Mouse (Mus musculus): ENCODE results near the gene Mrpl53.

Mrpl53 gene

GRCm38 (mm10) chr6:83121863-83122710 lies 13.2 kb downstream of the Mrpl53 start:
- DNase-seq (ENCODE audit: low spot score): no peak

DNA sequence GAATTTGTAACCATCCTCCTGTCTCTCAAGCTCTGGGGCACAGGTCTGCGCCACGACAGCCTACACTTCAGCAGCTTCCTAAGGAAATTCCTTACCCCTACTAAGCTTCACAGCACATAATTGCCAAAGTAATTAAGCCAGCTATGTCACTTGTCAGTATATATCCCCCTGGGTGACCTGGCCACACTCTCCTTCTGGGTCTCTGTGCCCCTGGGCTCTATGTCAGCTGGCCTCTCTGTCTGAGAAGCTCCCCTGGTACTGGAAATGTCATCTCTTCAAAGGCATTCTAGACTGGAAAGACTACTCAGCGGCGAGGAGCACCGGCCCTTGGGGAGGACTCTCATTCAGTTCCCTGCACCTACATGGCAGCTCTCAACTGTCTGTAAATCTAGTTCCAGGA lies 14.1 kb downstream of the Mrpl53 start:
- DNase-seq (ENCODE audit: low spot score): no peak

DNA sequence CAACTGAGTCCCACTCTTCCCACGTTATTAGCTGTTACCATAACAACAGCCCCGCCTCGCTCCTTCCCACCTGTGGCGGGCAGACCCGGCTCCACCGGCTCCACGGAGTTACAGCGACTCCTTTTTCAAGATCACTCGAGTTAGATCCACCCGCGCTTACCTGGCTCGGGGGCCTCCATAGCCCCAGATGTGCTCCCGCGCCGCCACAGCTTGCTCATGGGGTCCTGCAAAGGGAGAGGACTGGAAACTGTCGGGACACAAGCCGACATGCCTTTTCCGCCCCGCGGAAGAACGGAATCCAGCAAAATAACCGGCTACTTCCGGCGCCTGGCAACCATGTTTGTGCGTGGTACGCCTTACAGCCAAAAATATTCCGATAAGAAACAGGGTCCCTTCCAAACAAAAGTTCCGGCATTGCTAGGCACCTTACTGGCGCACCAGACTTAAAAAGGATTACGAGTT lies 16.0 kb downstream of the Mrpl53 start:
- peak; percentile 94 for DNase-seq (ENCODE audit: low spot score)

- no peak for DNase-seq (ENCODE audit: low spot score)
These were observed 16.5 kb downstream of the Mrpl53 start, which contains the start of gene Ino80b for GRCm38 (mm10) chr6:83125331-83125730. Gene Ino80b, minus strand, starts transcription at chr6:83125431.

DNA sequence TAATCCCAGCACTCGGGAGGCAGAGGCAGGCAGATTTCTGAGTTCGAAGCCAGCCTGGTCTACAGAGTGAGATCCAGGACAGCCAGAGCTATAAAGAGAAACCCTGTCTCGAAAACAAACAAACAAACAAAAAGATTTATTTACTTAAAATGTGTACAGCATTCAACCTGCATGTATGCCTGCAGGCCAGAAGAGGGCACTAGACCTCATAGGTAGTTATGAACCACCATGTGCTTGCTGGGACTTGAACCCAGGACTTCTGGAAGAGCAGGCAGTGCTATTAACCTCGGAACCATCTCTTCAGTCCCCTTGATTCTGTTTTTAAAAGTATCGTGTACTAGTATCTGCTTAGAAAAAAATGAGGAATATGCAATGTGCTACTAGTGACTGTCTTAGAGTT lies 18.6 kb downstream of the Mrpl53 start:
- DNase-seq (ENCODE audit: low spot score): no peak

- no peak for DNase-seq (ENCODE audit: low spot score)
These were observed 22.7 kb downstream of the Mrpl53 start for GRCm38 (mm10) chr6:83131469-83132034.

DNA sequence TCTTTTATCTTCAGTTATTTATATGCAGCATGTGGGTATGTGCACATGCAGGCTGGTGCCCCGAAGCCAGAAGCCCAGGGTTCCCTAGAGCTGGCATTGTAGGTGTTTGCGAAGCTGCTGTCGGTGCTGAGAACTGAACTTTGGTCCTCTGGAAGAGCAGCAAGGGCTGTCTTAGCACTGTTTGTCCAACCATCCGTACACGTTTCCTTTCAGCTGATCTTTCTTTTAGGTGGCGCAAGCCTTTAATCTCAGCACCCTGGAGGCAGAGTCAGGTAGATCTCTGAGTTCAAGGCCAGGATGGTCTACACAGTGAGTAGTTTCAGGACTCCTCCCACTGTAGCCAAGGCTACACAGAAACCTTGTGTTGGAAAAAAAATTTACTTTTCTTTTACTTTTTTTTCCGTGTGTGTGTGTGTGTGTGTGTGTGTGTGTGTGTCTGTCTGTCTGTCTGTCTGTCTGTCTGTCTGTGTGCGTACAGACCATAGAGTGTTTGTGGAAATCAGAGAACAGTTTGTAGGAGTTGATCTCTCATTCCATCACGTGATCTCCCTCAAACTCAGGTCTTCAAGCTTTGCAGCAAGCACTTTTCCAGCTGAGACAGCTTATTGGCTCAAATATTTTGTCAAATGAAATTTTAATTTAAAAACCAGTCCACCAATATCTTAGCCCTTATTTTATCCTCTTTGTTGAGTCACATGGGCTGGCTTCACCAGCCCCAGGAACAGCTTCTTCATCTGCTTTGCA lies 23.5 kb downstream of the Mrpl53 start:
- DNase-seq (ENCODE audit: low spot score): no peak

DNA sequence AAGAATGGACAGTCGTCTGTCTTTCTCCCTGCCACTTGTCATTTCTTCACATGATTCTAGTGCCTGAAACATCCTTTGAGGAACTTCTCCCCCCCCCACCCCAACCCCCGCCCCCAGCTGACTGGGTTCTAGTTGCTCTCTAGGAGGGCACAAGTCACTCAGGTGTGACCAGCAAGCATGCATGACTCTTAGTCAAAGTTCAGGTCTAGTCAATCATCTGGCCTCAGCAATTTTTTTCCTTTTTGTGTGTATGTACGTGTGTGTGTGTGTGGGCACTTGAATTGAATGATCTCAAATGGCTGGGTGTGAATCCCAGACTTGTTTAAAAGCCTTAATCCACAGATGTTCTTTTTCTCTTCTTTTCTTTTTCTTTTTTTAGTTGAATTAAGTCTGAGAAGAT lies 25.4 kb downstream of the Mrpl53 start:
- no peak for DNase-seq (ENCODE audit: low spot score)

DNA sequence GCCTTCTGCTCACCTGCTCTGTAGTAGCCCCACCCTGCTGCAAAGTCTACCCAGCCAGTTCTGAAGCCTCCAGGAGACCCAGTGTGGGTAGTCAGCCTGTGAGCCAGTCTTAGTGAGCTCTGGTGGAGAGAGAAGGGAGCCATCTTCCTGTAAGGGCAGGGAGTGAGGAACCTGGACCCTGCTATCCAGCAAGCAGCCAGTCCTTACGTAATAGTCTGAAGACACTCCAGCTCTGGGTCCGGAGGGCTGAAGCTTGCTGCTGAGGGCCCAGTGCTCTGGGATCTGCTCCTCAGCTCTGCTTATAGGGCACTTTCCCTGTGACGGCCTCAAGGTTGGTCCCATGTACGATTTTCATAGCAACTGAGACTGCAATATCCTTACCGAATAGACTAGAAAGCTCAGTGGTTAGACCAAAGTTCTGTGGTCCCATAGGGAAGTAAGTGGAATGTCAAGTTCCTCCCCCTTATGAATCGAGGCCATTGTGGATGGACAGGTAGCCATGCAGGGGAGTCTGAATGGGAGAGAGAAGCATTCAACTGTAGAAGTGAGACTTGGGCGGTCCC lies 26.2 kb downstream of the Mrpl53 start, which contains the start of gene Rtkn:
Gene Rtkn (plus strand): TSS at position 513 of the 563 bp plus-strand sequence.
- DNase-seq (ENCODE audit: low spot score): no peak

GRCm38 (mm10) chr6:83135571-83136161 lies 26.8 kb downstream of the Mrpl53 start:
- DNase-seq (ENCODE audit: low spot score): no peak

DNA sequence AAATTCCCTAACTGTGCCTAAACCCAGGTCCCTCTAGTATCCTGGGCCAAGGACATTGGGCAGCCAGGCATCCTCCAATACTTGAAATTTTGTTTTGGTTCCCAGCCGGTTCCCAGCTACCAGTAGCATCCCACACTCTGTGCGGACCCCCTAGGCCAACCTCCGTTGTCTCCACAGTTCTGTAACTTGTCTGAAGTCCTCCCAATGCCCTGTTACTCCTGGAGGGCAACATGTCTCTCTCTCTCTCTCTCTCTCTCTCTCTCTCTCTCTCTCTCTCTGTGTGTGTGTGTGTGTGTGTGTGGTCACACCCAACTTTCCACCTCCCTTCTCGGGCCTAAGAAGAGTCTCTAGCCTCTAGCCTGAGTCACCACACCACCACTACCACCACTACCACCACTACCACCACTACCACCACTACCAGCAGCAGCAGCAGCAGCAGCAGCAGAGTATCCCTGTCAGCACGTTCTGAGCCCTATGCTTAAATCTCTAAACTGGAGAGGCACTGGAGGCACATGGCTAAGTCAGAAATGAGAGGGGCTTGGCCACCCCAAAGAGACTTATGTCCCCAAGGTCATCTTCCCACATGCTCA lies 27.5 kb downstream of the Mrpl53 start:
- no peak for DNase-seq (ENCODE audit: low spot score)

GRCm38 (mm10) chr6:83136881-83137575 lies 28.2 kb downstream of the Mrpl53 start:
- DNase-seq (ENCODE audit: low spot score): no peak

DNA sequence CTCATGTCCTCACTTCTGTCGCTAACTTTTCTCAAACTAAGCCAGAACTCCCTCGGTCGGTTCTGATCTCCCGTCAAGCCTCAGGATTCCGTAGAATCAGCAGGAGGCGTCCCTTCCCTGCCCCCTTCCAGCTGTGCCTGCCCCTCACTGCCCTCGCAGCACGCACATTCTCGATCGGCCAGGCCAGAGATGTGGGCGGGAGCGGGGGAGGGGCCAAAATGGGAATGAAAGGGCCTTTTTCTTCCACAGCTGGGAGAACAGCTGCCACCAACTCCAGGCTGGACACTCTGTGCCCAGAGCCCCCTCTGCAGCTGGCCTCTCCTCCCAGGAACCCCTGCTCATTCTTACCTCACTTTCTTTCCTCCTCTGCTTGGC lies 28.7 kb downstream of the Mrpl53 start:
- DNase-seq (ENCODE audit: low spot score): no peak

DNA sequence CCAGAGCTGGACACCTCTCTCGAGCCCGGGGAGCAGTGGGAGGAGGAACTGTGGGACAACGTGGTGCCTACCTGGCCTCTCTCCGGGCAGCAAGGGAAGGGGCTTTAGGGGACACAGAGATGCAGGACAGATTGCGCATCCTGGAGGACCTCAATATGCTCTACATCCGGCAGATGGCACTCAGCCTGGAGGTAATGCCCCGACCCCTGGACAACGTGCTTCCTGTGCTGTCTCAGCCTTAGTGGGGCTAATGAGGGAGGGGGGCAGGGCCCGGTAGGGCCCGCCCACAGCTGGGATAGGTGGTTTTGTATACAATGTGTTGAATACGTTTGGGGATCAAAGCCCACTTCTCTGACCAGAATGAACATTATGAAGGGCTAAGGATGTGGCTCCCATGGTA lies 29.2 kb downstream of the Mrpl53 start:
- DNase-seq (ENCODE audit: low spot score): no peak

DNA sequence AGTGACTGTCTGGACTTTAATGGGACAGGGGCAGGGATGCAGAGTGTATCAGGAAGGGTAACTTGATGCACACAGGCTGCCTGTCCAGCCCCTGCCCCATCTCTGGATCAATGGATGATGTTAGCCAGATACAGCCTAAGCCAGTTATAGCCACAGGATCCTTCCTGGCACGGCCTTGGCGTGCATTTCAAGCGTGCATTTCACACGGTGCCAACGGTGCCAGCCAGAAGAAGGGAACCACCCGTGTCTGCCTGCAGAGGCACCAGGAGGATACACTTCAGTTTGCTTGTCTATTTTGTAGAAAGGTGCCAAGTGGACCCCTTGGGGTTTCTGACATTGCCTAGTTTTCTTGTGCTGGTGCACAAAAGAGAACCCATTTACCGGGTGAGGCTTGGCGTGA lies 31.2 kb downstream of the Mrpl53 start:
- DNase-seq (ENCODE audit: low spot score): no peak

GRCm38 (mm10) chr6:83141636-83142035 lies 32.8 kb downstream of the Mrpl53 start:
- no peak for DNase-seq (ENCODE audit: low spot score)

GRCm38 (mm10) chr6:83142211-83142731 lies 33.4 kb downstream of the Mrpl53 start:
- no peak for DNase-seq (ENCODE audit: low spot score)

DNA sequence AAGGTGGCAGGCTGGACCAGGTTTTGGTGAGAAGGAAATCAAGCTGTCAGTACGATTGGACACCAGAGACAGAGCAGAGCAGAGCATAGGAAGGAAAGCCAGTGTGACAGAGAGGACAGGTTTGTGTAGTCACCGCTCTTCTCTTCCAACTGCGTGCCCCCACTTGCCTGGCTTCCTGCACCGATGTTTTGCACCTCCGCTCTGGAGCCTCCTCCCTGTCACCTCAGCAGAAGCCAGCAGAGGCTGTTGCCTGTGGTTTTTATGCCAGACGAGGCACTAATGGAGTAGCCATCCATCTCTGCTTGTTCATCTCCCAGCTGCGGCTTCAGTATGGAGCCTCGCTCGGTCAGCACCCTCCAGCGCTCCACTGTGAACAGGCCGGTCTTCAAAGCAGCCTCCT lies 34.0 kb downstream of the Mrpl53 start:
- DNase-seq (ENCODE audit: low spot score): no peak

GRCm38 (mm10) chr6:83145209-83145608 lies 36.4 kb downstream of the Mrpl53 start:
- no peak for DNase-seq (ENCODE audit: low spot score)

- DNase-seq (ENCODE audit: low spot score): no peak
These were observed 37.0 kb downstream of the Mrpl53 start for GRCm38 (mm10) chr6:83145805-83146204.

DNA sequence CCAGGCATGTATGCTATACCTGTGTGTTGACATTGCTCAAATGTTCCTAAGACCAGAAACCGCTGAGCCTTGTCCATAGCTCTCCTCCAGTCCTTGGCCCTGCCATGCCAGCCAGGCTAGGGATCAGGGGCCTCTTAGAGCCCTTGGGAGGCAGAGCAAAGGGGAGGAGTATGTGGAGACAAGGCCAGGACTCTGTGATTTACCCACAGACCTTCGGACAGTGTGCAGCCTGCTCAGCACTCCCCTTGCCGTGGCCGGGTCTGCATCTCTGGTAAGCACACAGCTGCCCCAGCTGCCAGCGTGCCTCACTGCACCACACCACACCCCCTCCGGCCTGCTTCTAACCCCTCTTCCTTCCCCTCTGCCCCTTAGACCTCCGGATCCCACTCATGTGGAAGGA lies 38.4 kb downstream of the Mrpl53 start:
- no peak for DNase-seq (ENCODE audit: low spot score)
